Mouse (Mus musculus) erythroblast, embryonic 14.5 days (primary cell): ENCODE measurements around the gene Cldn18.

Experiments used
- GATA1 ChIP-seq: IDR thresholded peaks from 2 replicates; pipeline ENCODE4 v1.6.1; 2012; ENCODE audit warnings: low read length, inconsistent platforms, mixed read lengths
- TAL1 ChIP-seq: IDR thresholded peaks from 3 replicates; pipeline ENCODE4 v1.6.1; 2012; ENCODE audit warnings: low read length, inconsistent platforms, mixed read lengths

DNA sequence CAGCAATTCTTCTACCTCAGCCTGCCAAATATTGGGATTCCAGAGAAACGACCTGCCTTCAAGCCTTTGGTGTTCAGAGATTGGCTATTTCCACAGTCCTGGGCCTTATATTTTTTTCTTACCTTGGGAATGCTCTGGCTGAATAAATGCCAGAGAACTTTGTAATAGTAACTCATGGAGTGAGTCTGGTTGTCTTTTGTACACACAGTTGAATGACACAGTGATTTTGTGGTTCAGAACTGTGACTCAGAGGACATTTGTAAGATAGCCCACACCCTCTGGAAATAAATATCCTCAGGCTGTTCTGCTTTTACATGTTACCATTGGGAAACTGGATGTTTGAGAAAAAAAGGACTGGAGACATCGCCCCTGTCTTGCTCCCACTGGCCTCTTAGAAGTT is 15.9 kb downstream of the Cldn18 start:
- TF ChIP-seq TAL1 (no peak), GATA1 (no peak)
